Mouse (Mus musculus): ENCODE results near the gene Slc22a8.

DNA sequence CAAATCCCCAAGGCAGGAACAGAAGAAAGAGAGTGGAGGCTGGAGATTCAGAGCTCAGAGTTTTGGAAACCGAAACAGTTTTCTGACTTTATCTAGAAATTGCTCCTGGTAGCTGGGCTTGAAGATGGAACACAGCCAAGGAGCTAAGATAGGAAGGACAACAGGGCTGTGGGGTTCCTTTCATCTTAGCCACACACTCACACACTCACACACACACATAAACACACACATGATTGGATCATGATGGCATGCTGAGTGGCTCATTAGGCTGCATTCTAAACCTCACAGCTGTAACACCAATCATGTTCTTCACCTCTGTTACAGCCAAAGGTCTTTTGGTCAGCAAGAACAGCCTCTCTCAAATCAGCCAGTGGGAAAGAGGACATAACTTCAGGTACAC is 41.0 kb downstream of the Slc22a8 start:
- TF ChIP-seq CTCF (conservative IDR thresholded peaks at IDR 0.05 in 1 of 2, IDR thresholded peaks at IDR 0.05 in 1 of 2; ENCODE audit: low read depth in 2 of 2, low read length in 2 of 2), result no peak
- no peak for TF ChIP-seq POLR2A (IDR thresholded peaks at IDR 0.05; ENCODE audit: low read depth, low read length)
- no peak for TF ChIP-seq HCFC1 (IDR thresholded peaks at IDR 0.05; ENCODE audit: low read depth, low read length)

Measured in CH12.LX (cell line).